Mouse (Mus musculus): ENCODE data around the gene Olfr155.

Gene Olfr155

DNA sequence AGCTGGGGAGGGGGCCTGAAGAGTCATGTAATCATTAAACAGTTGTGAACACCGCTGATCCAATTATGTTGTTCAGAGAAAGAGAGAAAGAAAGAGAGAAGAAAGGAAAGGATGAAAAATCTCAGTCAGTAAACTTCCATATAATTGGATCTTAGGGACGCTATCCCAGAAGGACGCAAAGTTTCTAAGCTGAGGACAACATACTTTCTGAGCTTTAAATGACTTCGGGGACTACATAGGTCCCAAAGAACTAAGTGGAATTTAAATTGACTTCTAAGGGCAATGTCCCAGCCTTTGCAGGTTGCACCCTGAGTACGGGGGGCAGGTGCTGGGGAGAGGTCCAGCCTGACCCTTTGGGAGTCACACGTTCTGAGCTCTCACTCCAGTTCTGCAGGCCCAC, at the start of gene Olfr155:
TSS of gene Olfr155 (plus strand) at position 301 of the 400 bp plus-strand sequence.
- in situ Hi-C loops (cut with MboI; ENCODE audit: low sequenced_read_pairs): loop anchor here (25.0 kb wide), 2 partner anchors 114 to 414 kb away; partner anchors contain the start of genes Fam166b, Hrct1, Spaar and Tesk1

DNA sequence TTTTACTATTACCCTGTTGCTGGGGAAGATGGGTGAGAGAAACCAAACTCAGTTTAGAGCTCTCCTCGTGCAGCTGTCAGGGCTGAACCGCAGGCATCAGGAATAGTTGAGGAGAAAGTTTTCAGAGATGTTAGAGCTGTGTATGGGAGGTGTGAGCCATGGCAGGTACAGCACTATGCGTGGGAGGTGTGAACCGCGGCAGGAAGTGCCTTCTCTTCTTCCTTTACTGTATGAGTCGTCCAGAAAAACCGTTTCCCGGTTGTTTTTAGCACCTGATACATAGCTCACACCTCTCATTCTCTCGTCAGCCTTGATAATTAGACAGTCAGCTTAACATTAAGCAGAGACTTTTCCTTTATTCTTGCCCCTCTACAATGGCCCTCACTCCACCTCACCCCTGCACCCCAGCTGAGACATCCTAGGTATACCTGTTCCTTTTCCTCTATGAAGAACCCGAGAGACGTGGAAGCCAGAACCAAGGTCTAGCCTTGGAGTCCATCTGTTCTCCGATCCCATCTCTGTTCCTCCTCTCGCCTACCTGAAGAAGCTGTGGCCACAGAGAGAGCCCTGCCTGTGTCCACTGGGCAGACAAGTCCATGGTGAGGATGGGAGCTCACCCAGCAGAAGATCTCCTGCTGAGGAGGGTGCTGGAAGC, 28.3 kb upstream of the Olfr155 start:
- in situ Hi-C loops (cut with MboI; ENCODE audit: low sequenced_read_pairs): no loop called here

DNA sequence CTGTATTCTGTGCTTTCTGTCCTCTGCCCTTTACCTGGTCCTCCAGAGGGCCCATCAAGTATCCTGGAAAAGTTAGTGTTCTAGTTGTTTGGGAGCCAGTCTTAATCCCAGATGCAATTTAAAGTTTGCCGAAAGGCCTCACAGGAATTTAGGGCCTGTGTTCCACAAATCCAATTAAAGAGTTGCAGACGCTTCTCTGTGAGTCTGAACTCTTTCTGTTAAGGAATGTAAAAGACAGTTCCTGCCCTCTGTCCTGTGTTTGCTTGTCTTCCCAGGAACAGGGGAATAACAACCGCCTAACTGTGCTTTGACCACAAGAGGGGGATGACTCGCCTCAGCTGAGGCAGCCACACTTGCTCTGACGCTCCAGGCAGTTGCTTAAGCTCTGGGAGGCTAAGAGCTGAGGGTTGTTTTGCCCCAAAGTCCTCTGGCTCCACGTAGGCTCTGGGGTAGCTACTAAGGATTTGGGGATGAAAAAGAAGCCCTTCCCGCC, 27.5 kb upstream of the Olfr155 start, which contains the start of gene Olfr156:
TSS of gene Olfr156 (minus strand) at position 51 of the 493 bp plus-strand sequence.
- in situ Hi-C loops (cut with MboI; ENCODE audit: low sequenced_read_pairs): no loop called here

- in situ Hi-C loops (cut with MboI; ENCODE audit: low sequenced_read_pairs): no loop called here
Measured at GRCm38 (mm10) chr4:43828806-43829205, 22.6 kb upstream of the Olfr155 start.

- in situ Hi-C loops (cut with MboI; ENCODE audit: low sequenced_read_pairs): no loop called here
Measured at GRCm38 (mm10) chr4:43832031-43832430, 19.3 kb upstream of the Olfr155 start.

GRCm38 (mm10) chr4:43833752-43834151, 17.6 kb upstream of the Olfr155 start:
- in situ Hi-C loops (cut with MboI; ENCODE audit: low sequenced_read_pairs): no loop called here

- in situ Hi-C loops (cut with MboI; ENCODE audit: low sequenced_read_pairs): no loop called here
Measured at GRCm38 (mm10) chr4:43834749-43835148, 16.6 kb upstream of the Olfr155 start.

DNA sequence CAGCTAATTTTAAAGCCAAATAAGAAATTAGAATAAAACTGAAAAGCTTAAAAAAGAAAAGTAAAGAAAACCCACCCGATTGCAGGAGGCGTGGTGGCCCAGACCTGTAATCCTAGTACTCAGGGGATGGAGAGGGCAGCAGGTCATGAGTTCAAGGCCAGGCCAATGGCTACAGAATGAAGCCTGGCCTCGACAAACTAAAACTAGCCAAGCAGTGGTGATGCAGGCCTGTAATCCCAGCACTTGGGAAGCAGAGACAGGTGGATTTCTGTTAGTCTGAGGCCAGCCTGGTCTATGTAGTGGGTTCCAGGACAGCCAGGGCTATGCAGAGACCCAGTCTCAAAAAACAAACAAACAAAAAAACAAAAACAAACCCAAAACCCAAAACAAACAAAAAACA, 13.0 kb upstream of the Olfr155 start:
- in situ Hi-C loops (cut with MboI; ENCODE audit: low sequenced_read_pairs): no loop called here

DNA sequence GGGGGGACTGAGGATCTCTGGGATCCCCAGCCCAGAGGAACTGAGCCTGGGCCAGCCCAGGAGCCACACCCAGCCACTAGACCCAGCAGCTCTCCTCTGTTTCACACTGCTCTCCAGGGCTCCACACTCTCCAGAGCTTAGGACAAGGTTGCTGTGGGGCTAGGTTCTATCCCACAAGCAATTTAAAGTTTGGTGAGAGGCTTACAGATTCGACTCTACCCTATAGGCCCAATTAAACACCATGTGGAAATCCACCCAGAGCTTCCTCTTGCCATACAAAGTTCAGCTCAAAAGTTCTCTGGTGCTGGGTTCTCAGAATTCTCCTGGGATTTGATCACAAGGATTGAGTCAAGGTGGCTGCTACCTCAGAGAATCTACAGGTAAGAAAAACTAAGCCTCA, 11.3 kb upstream of the Olfr155 start, which contains the start of gene Olfr157:
TSS of gene Olfr157 (minus strand) at position 101 of the 400 bp plus-strand sequence.
- in situ Hi-C loops (cut with MboI; ENCODE audit: low sequenced_read_pairs): no loop called here

DNA sequence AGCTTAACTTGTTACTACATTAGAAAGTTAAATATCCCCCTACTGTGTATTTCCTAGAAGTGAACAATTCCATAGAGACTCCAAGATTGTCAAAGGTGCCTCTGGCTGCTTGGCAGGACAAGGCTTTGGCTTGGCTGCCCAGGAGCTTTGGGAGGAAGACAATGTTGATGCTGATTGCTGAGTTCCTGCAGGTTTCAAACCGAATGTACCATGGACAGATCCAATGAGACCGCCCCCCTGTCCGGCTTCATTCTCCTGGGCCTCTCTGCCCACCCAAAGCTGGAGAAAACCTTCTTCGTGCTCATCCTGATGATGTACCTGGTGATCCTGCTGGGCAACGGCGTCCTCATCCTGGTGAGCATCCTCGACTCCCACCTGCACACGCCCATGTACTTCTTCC, 2.7 kb downstream of the Olfr155 start:
- in situ Hi-C loops (cut with MboI; ENCODE audit: low sequenced_read_pairs): loop anchor here (25.0 kb wide), 2 partner anchors 117 to 417 kb away; partner anchors contain the start of genes Fam166b, Hrct1, Spaar and Tesk1

- in situ Hi-C loops (cut with MboI; ENCODE audit: low sequenced_read_pairs): loop anchor here (25.0 kb wide), 2 partner anchors 123 to 423 kb away; partner anchors contain the start of genes Fam166b, Hrct1, Spaar and Tesk1
Measured at GRCm38 (mm10) chr4:43859886-43860285, 8.5 kb downstream of the Olfr155 start.

DNA sequence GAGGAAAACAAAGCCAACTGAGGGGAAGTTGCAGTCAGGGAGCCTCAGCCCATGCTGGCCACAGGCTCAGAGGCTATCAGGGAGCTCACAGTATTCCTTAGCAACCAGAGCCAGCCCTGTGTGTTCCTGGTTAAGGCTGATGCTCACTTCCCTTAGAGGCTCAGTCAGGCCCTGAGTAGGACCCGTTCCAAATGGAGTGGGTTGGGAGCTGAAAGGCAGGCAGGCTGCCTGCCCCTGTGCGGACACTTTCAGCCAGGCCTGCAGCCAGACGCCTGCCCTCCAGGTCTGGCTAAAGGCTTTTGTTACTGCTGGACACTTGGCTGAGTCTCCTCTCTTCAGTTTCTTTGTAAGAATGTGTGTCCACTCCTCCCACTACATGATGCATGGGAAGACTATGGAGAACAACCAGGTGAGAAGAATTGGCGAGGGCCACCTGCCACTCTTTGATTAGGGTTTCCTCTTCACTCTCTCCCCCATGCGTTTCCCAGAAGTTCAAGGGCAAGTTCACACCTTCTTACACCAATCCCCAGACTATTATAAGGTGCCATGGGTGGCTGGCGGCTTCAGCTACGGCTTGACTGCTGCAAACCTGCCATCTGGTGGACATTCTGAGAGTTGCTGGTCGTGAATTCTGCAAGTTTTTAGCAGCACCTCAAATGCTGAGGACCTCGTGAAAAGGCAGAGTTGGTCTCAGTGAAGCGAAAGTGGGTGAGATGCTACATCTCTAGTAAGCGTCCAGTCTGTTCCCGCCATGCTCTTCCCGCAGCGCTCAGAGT, 9.6 kb downstream of the Olfr155 start:
- in situ Hi-C loops (cut with MboI; ENCODE audit: low sequenced_read_pairs): loop anchor here (25.0 kb wide), 2 partner anchors 124 to 424 kb away; partner anchors contain the start of genes Fam166b, Hrct1, Spaar and Tesk1

GRCm38 (mm10) chr4:43863298-43863697, 11.9 kb downstream of the Olfr155 start:
- in situ Hi-C loops (cut with MboI; ENCODE audit: low sequenced_read_pairs): loop anchor here (25.0 kb wide), 2 partner anchors 126 to 426 kb away; partner anchors contain the start of genes Fam166b, Hrct1, Spaar and Tesk1

DNA sequence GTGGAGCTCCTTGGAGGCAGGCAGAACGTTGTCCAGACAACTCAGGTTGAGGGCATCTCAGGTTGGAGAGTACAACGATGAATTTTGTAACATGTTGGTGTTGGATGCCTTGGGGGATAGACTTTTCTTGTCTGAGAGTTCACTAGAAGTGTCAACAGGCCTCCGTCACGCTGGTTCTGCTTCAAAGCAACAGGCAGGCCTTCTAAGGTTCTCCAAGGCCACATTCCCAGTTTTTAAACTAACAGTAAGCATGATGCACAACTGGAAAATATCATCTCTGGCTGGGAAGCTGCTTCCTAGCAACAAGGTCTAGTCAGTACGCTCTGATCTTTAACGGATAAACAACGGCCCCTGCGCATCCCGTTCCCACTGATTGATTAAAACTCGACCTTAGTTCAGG, 18.5 kb downstream of the Olfr155 start:
- in situ Hi-C loops (cut with MboI; ENCODE audit: low sequenced_read_pairs): loop anchor here (25.0 kb wide), 2 partner anchors 133 to 433 kb away; partner anchors contain the start of genes Fam166b, Hrct1, Spaar and Tesk1

DNA sequence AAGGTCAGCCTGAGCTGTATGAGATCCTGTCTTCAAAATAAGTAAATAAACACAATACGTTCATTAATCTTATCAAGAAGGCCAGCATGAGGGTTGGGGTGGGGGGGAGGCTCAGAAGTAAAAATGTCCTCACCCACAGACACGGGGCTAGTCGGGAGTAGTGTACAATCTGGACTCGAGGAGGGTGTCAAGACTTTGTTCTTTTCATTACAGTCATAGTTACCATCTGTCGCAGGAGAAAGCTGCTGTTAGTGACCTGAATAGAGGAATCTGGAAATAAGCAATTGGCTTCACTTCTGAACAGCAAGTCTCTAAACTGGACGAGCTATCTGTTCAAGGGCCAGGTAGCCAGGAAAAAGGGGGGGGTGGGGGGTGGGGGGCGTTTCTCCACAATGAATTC, 23.1 kb downstream of the Olfr155 start:
- in situ Hi-C loops (cut with MboI; ENCODE audit: low sequenced_read_pairs): loop anchor here (25.0 kb wide), 2 partner anchors 137 to 437 kb away; partner anchors contain the start of genes Fam166b, Hrct1, Spaar and Tesk1

- in situ Hi-C loops (cut with MboI; ENCODE audit: low sequenced_read_pairs): no loop called here
Measured at GRCm38 (mm10) chr4:43875160-43875918, 24.0 kb downstream of the Olfr155 start, which contains the start of gene Reck. Gene Reck, plus strand, starts transcription at chr4:43875530.

DNA sequence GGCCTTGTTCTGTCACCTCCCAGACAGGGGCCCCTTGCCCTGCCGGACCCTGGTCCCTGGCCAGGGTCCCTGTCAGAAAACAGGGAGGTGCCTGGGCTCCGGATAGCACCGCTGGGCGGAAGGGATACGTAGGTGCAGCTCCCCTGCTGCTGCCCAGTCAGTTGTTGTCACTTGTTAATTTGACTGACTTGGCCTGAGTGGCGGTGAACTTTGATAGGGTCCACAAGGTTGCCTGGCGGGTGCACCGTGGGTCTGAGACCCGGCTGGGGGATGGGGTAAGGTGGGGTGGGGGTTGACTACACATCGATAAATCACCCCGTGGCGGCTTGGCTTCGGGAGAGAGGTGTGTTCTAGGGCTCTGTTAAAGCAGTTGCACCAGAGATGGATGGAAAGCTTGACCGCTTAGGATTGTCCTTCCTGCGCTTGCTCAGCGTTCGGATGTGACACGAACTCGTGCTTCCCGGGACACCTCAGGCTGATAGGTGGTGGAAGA, 24.6 kb downstream of the Olfr155 start:
- in situ Hi-C loops (cut with MboI; ENCODE audit: low sequenced_read_pairs): no loop called here

GRCm38 (mm10) chr4:43877230-43877629, 25.9 kb downstream of the Olfr155 start:
- in situ Hi-C loops (cut with MboI; ENCODE audit: low sequenced_read_pairs): no loop called here

DNA sequence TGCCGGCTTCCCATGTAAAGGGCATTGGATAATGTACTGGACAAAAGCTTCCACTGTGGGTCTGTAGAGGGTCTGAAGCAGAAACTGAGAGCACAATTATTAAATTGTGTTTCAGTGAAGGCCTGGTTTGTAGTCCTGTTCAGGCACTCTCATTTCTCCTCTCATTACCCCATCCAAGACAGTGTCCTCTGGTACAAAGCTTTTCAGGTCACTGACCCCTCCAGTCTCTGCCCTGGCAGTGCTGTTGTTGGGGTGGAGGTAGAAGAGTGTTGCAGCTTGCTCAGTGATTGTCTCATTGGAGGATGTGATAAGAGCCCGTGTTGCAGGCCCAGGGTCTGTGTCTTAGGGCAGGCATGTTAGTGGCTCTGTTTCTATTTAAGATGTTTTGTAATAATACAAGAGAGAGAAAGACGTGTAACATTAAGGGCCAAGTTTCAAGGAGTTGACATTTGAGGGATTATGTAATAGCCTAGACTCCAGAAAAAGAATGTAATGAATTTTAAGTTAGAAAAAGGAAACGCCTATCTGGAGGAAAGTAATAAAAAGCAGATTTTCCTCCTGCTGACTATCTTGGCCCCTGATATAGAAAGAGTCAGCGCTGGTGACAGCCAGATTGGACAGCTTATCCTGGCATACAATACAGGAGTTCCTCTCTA, 26.9 kb downstream of the Olfr155 start:
- in situ Hi-C loops (cut with MboI; ENCODE audit: low sequenced_read_pairs): no loop called here

GRCm38 (mm10) chr4:43879566-43879965, 28.2 kb downstream of the Olfr155 start:
- in situ Hi-C loops (cut with MboI; ENCODE audit: low sequenced_read_pairs): no loop called here

All from CH12F3 (cell line).